ENCODE assay signal across 7 mouse cellular contexts in the genomic region with DNA sequence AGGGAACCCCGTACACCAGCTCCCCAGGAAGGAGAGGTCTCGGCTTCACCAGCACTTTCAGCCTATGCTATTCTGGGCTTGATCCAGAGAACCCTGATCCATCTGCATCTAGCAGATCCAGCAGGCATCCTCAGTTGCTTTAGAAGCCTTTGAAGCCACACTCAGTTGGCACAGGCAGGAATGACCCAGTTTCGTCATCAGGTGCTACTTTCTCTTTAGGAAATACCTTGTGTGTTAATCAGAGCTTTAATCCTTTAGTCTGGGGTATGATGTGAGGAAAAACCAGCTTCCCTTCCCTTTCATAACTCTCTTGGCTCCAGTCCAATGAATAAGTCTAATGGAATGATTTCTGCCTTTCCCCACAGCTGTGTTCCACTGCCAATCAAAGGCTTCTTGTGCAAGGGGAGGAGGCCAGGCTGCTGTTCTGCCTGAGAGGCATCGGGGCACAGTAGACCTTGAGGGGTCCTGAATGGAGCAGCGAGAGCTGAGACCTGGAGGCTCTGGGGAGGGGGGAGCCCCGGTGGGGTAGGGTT.
DNase-seq lines count a peak whose midpoint lies in the region; ATAC-seq and TF ChIP-seq lines count a peak whose summit lies in the region.

No protein-coding gene starts in this region.

- H3K4me3 ChIP-seq in hindbrain, embryonic 11.5 days (ENCODE audit: low read depth, low read length), result no peak overlapping the region
- no peak overlapping the region for H3K4me3 ChIP-seq in lung, embryonic 14.5 days (ENCODE audit: low read depth, low read length)
- no peak overlapping the region for H3K4me3 ChIP-seq in stomach, postnatal 0 days (ENCODE audit: low read depth, low read length)

- H3K4me1 ChIP-seq in hindbrain, embryonic 11.5 days (replicated peaks; ENCODE audit: control insufficient read depth, insufficient read depth, low read length), result no peaks in the 10 kb centered on the region
- H3K4me1 ChIP-seq in lung, embryonic 14.5 days (ENCODE audit: insufficient read depth), result peaks cover 7% of the 10 kb centered on the region; the same call in 1 of the 2 replicates
- no peaks in the 10 kb centered on the region for H3K4me1 ChIP-seq in stomach, postnatal 0 days (replicated peaks; ENCODE audit: control insufficient read depth, insufficient read depth)

- peak; percentile 76 for TF ChIP-seq EP300 in stomach, postnatal 0 days (optimal IDR thresholded peaks at IDR 0.05)

- peak; percentile 13 for DNase-seq in right cerebral cortex, postnatal 4 days
- no peak for DNase-seq in right cerebral cortex, postnatal 36 days (ENCODE audit: low spot score in 2 of 2)
- peak; percentile 70 for DNase-seq in fat pad, adult 2 months (ENCODE audit: extremely low read depth, low read depth, low spot score)
- peak; percentile 22 for DNase-seq in hindbrain, embryonic 11.5 days (ENCODE audit: low spot score)
- DNase-seq in lung, embryonic 14.5 days, result peak; percentile 83
- DNase-seq in stomach, postnatal 0 days (ENCODE audit: low spot score), result peak; percentile 23

- H3K36me3 ChIP-seq in hindbrain, embryonic 11.5 days (ENCODE audit: control insufficient read depth, insufficient read depth, low read length), result no peaks in the 10 kb centered on the region
- no peaks in the 10 kb centered on the region for H3K36me3 ChIP-seq in lung, embryonic 14.5 days (ENCODE audit: insufficient read depth)
- no peaks in the 10 kb centered on the region for H3K36me3 ChIP-seq in stomach, postnatal 0 days (ENCODE audit: control insufficient read depth, insufficient read depth, low read length)

- H3K27ac ChIP-seq in hindbrain, embryonic 11.5 days (ENCODE audit: low read depth, low read length), result peak overlapping the region; percentile 49; the same call in 1 of the 2 replicates
- no peak overlapping the region for H3K27ac ChIP-seq in lung, embryonic 14.5 days (ENCODE audit: low read depth)
- H3K27ac ChIP-seq in stomach, postnatal 0 days (replicated peaks), result no peak overlapping the region

- no peak for TF ChIP-seq CTCF in lung, embryonic 14.5 days (IDR thresholded peaks at IDR 0.05; ENCODE audit: low read depth)
- no peak for TF ChIP-seq CTCF in stomach, postnatal 0 days (IDR thresholded peaks at IDR 0.05; ENCODE audit: low read depth)

- H3K9ac ChIP-seq in hindbrain, embryonic 11.5 days (ENCODE audit: low read depth, low read length), result no peak overlapping the region
- no peak overlapping the region for H3K9ac ChIP-seq in lung, embryonic 14.5 days
- H3K9ac ChIP-seq in stomach, postnatal 0 days (ENCODE audit: low read length), result no peak overlapping the region

- no peaks in the 10 kb centered on the region for H3K9me3 ChIP-seq in hindbrain, embryonic 11.5 days (ENCODE audit: control insufficient read depth, low read length)
- H3K9me3 ChIP-seq in lung, embryonic 14.5 days (ENCODE audit: low read depth, low read length), result no peaks in the 10 kb centered on the region
- no peaks in the 10 kb centered on the region for H3K9me3 ChIP-seq in stomach, postnatal 0 days (ENCODE audit: control insufficient read depth, low read length)

- no peaks in the 10 kb centered on the region for H3K27me3 ChIP-seq in hindbrain, embryonic 11.5 days (ENCODE audit: control insufficient read depth, insufficient read depth, low read length)
- H3K27me3 ChIP-seq in lung, embryonic 14.5 days (ENCODE audit: insufficient read depth, low read length), result no peaks in the 10 kb centered on the region
- H3K27me3 ChIP-seq in stomach, postnatal 0 days (ENCODE audit: control insufficient read depth, insufficient read depth, low read length), result no peaks in the 10 kb centered on the region

- no peak overlapping the region for H3K4me2 ChIP-seq in hindbrain, embryonic 11.5 days (replicated peaks; ENCODE audit: low read depth, low read length)
- 0 out of 2 replicates have a peak overlapping the region, but pooled peaks have one; percentile 15 for H3K4me2 ChIP-seq in lung, embryonic 14.5 days
- H3K4me2 ChIP-seq in stomach, postnatal 0 days (replicated peaks; ENCODE audit: low read depth), result no peak overlapping the region

- 52% methylated on average over 6 of the region's 6 CpGs for WGBS in hindbrain, embryonic 11.5 days
- WGBS in lung, embryonic 14.5 days, result 34% methylated on average over 6 of the region's 6 CpGs
- 33% methylated on average over 6 of the region's 6 CpGs for WGBS in stomach, postnatal 0 days

- peak; percentile 58; the same call in 1 of the 2 replicates for ATAC-seq in hindbrain, embryonic 11.5 days (ENCODE audit: low FRiP score)
- ATAC-seq in lung, embryonic 14.5 days (ENCODE audit: insufficient read depth), result peak; percentile 87; the same call in 1 of the 2 replicates
- ATAC-seq in stomach, postnatal 0 days (ENCODE audit: low FRiP score, low TSS enrichment), result peak; percentile 82
- ATAC-seq in granulocyte monocyte progenitor cell, adult 5-6 weeks (replicated peaks; ENCODE audit: poor library complexity, severe bottlenecking), result no peak

Comparison
In these comparisons a context has a peak if more than half of its experiments do, and no peak if none do; other contexts are left out.
1. DNase-seq: peak in right cerebral cortex, postnatal 4 days (single experiment), fat pad, adult 2 months (single experiment), hindbrain, embryonic 11.5 days (single experiment), lung, embryonic 14.5 days (single experiment) and stomach, postnatal 0 days (single experiment); none in right cerebral cortex, postnatal 36 days (0 of 2).